Mouse (Mus musculus) C2C12 (cell line): ENCODE results near the gene Snx29.

Experiments used
- CTCF ChIP-seq: IDR thresholded peaks from one replicate; pipeline ENCODE4 v1.5.1; 2011; ENCODE audit not compliant: control insufficient read depth, insufficient read depth, insufficient read length
- MYOD1 ChIP-seq: IDR thresholded peaks from one replicate; pipeline ENCODE4 v1.6.1; 2011; ENCODE audit warnings: low read depth; ENCODE audit not compliant: control insufficient read depth, insufficient read length
- USF1 ChIP-seq: IDR thresholded peaks from one replicate; pipeline ENCODE4 v1.6.1; 2011; ENCODE audit warnings: low read depth, mild to moderate bottlenecking, control low read depth, moderate library complexity

DNA sequence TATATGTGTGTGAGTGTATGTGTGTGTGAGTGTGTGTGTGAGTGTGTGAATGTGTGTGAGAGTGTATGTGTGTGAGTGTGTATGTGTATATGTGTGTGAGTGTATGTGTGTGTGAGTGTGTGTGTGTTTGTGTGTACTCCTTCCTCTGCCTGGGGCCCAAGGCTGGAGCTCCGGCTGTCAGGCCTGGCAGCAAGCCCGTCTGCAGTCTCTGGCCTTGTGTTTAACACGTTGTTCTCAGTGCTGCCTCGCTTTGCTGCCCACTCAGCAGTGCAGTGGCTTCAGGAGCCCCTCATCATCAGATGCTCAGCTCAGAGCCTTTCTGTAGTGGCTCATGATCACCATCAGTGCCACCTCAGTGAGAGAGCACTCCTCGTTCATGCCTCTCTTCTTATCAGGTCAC lies 61.7 kb downstream of the Snx29 start:
- TF ChIP-seq USF1 (no peak), CTCF (no peak), MYOD1 (no peak)
